Mouse (Mus musculus) forebrain, embryonic 12.5 days (tissue): Measurements from ENCODE around the gene Cryba4. TPM values are rescaled to one million over a fixed set of nuclear protein-coding genes. Genes with fewer than 3 reads are reported as not detected.

Experiments
- ATAC-seq: fragments of 200-750 bp; cut with Nextera tagmentation; 2 replicates; pipeline ENCODE4 v1.8.0; 2017; ENCODE audit warnings: moderate TSS enrichment; ENCODE audit not compliant: low FRiP score
- H3K27ac ChIP-seq: fragments of 300-500 bp; sonication (generic); 2 replicates; pipeline ENCODE4 v1.5.1; 2016; ENCODE audit warnings: mild to moderate bottlenecking
- H3K27me3 ChIP-seq: fragments of 300-500 bp; sonication (generic); 2 replicates; pipeline ENCODE4 v1.6.1; 2016; ENCODE audit warnings: mild to moderate bottlenecking
- H3K36me3 ChIP-seq: fragments of 300-500 bp; sonication (generic); replicated peaks from 2 replicates; pipeline ENCODE4 v1.6.1; 2016; ENCODE audit warnings: mild to moderate bottlenecking
- H3K4me1 ChIP-seq: fragments of 300-500 bp; sonication (generic); 2 replicates; pipeline ENCODE4 v1.6.1; 2016
- H3K4me2 ChIP-seq: fragments of 300-500 bp; sonication (generic); 2 replicates; pipeline ENCODE4 v1.6.1; 2016; ENCODE audit warnings: mild to moderate bottlenecking, moderate library complexity
- H3K4me3 ChIP-seq: fragments of 300-500 bp; sonication (generic); replicated peaks from 2 replicates; pipeline ENCODE4 v1.5.1; 2016; ENCODE audit warnings: mild to moderate bottlenecking
- H3K9ac ChIP-seq: fragments of 300-500 bp; sonication (generic); 2 replicates; pipeline ENCODE4 v1.6.1; 2016; ENCODE audit warnings: mild to moderate bottlenecking
- H3K9me3 ChIP-seq: fragments of 300-500 bp; sonication (generic); 2 replicates; pipeline ENCODE4 v1.6.1; 2016
- WGBS: fragments of 180-500 bp; shearing (Covaris S2); methylation state at CpG from one replicate; pipeline ENCODE4 v1.1.7; 2016; 5-methylcytosine and 5-hydroxymethylcytosine counted together
- polyA plus RNA-seq: library from polyadenylated mRNA; unstranded; fragments of >200 nt; fragmentation: Nextera tagmentation; extraction: Ambion mirVana; gene quantifications from 2 replicates; pipeline ENCODE4 v1.2.1, GENCODE M21; 2016

Gene Cryba4
- polyA plus RNA-seq, 1 experiment from 2014 or later: 1.2 TPM

DNA sequence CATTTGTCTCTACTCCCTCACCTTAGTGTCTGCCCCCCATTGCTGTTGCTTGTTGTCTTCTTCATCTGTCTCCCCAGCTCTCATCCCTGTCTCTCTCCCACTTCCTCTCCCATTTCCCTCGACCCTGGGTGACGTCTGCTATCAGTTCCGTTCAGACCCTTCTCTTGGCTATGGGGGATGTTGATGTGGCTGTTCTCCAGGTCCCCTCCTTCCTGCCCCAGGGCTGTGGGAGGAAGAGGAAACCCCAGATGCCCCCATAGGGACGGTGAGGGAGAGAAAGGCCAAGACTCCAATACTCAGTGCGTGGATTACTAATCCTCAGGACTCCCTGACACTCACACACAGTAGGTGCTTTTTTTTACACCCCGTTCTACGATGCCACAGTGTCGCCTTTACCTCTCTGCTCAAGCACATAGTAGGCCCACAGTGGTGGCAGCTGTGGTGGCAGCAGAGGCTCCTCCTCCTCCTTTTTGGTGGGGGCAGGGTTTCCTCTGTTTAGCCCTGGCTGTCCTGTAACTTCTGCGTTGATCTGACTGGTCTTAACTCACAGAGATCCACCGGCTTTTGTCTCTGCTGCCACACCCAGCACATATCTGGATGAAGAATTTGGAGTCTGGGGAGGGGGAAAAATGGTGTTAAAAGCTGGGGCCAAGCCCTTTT lies 31.4 kb upstream of the Cryba4 start:
- no peaks in the 10 kb centered on the region for H3K9me3 ChIP-seq
- H3K27me3 ChIP-seq: no peaks in the 10 kb centered on the region
- H3K4me3 ChIP-seq: no peak overlapping the region
- 79% methylated on average over 10 of the region's 10 CpGs for WGBS
- no peak for ATAC-seq
- H3K27ac ChIP-seq: no peak overlapping the region
- H3K4me1 ChIP-seq: peaks cover 31% of the 10 kb centered on the region
- H3K36me3 ChIP-seq: no peaks in the 10 kb centered on the region
- no peak overlapping the region for H3K4me2 ChIP-seq
- no peak overlapping the region for H3K9ac ChIP-seq

DNA sequence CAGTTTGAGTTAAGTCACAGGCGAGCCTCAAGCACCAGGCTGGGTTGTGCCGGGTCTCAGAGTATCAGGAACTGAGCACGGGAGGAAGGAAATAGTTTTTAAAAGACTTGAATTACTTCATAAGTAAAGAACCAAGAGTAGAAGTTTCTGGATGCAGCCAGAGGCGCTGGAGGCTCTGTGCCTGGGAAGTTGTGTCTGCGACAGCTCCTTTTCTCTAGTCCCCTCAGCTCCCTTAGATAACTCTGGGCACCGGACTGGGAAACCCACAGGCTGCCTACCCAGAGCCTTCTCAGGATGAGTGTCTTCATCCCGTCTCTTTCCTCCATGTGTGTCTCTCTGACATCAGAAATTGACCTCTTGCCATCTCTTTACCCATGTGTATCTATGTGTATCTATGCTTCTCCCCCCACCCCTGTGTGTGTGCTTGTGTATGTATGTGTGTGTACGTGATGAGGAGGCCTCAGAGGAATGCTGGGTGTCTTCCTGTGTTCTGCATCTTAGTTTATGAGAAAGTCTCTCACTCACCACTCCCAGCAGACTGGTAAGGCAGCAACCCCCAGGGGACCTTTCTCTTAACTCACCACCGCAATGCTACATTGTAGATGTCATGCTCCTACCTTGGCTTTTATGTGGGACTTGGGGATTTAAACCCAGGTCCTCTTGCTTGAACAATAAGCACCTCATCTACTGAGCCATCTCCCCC lies 30.6 kb upstream of the Cryba4 start:
- no peaks in the 10 kb centered on the region for H3K9me3 ChIP-seq
- no peak overlapping the region for H3K4me3 ChIP-seq
- peak overlapping the region; percentile 31; the same call in 1 of the 2 replicates for H3K27ac ChIP-seq
- H3K4me1 ChIP-seq: peaks cover 38% of the 10 kb centered on the region
- no peaks in the 10 kb centered on the region for H3K36me3 ChIP-seq
- H3K4me2 ChIP-seq: no peak overlapping the region
- no peak for ATAC-seq
- H3K9ac ChIP-seq: no peak overlapping the region
- H3K27me3 ChIP-seq: no peaks in the 10 kb centered on the region
- 73% methylated on average over 9 of the region's 9 CpGs for WGBS

DNA sequence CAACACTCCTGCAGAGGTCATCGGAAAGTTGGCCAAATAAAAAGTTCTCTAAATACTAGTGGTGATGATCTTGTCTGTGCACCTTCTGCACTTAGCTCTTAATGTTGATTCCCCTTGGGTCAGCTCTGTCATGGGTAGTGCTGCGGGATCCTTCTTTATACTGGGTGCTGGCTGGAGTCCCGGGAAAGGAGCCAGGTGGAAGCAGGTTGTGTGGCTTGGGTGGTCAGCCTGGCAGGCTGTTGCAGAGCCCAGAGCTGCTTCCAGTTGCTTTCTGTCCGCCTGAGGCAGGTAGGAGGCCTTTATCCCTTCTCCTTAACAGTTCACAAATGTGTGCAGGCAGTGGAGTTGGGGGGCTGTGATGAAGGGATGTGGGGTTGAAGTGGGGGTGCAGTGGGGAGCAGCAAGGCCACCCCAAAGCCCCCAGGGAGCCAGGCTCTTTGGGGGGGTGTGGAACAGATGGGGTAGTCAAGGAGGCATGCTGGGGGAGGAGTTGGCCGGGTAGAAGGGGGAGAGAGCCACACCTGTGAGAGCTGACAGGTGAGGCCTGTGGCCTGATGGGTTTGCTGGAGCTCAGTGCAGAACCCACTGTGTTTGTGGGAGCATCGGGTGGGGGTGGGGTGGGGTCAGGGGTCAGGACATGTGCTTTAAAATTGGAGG lies 29.9 kb upstream of the Cryba4 start:
- Histone ChIP-seq H3K9me3 (no peaks in the 10 kb centered on the region), H3K27ac (no peak overlapping the region), H3K4me3 (no peak overlapping the region), H3K36me3 (no peaks in the 10 kb centered on the region), H3K9ac (no peak overlapping the region), H3K4me2 (no peak overlapping the region), H3K4me1 (peaks cover 45% of the 10 kb centered on the region), H3K27me3 (no peaks in the 10 kb centered on the region)
- no peak for ATAC-seq
- WGBS: 71% methylated on average over 6 of the region's 6 CpGs

DNA sequence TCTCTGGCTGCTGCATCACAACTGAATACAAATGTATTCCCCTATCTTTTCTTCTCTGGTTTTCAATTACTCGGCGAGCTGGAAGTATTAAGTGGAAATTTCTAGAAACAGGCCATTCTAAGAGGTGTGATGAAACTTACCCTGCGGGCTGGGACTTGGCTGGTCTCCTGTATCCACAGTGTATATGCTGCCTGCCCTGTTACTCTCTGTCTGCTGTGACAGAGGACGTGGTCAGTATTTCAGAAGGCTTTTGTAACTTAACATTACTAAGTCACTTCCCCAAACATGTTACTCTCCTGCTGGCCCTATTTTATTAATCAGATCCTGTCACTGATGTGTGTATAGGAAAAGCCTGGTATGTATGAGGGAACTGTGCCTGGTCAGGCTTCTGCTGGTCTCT lies 29.4 kb upstream of the Cryba4 start:
- H3K9me3 ChIP-seq: no peaks in the 10 kb centered on the region
- peaks cover 49% of the 10 kb centered on the region for H3K4me1 ChIP-seq
- H3K4me2 ChIP-seq: no peak overlapping the region
- H3K36me3 ChIP-seq: no peaks in the 10 kb centered on the region
- no peak overlapping the region for H3K9ac ChIP-seq
- 83% methylated on average over 4 of the region's 4 CpGs for WGBS
- ATAC-seq: no peak
- H3K27me3 ChIP-seq: no peaks in the 10 kb centered on the region
- H3K4me3 ChIP-seq: no peak overlapping the region
- H3K27ac ChIP-seq: peak overlapping the region; percentile 25; the same call in 1 of the 2 replicates

DNA sequence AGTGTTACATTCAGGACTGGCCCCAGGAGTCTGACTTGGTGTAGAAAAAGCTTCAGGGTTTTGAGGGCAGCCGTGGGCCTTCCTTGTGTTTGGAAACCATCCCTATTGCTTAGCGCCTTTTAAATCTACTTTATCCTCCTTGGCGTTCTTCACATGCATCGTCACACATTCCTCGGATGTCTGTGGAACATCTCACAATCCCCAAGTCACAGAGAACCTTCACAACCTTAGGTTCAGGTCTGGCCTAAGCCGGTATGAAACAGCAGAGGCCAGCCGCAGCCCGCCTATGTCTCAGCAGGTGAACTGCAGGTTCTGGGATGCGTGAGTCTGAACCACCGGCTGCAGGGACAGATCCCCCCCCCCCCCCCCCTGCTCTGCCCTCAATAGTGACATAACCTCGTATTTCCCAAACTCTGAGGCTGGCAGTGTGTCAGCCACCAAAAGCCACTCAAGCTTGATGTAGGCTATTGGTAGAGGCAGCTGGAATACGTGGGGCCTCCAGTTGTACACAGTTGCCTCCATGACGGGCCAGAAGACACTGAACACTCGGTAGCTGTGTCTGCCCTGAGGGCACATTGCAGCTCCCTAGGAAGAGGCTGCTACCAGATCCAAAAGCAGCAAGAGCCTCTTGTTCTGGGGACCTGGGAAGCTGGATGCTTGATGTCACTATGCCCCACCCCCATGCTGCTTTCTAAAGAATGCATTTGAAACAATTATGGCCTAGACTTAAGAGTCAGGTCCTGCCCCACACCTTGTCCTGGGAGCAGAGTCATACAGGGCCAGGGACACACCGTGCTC lies 28.7 kb upstream of the Cryba4 start:
- no peak overlapping the region for H3K4me2 ChIP-seq
- ATAC-seq: no peak
- H3K4me1 ChIP-seq: peaks cover 49% of the 10 kb centered on the region
- H3K9me3 ChIP-seq: no peaks in the 10 kb centered on the region
- H3K27me3 ChIP-seq: no peaks in the 10 kb centered on the region
- H3K4me3 ChIP-seq: no peak overlapping the region
- 54% methylated on average over 15 of the region's 15 CpGs for WGBS
- no peak overlapping the region for H3K9ac ChIP-seq
- H3K36me3 ChIP-seq: no peaks in the 10 kb centered on the region
- H3K27ac ChIP-seq: peak overlapping the region; percentile 25; the same call in 1 of the 2 replicates

DNA sequence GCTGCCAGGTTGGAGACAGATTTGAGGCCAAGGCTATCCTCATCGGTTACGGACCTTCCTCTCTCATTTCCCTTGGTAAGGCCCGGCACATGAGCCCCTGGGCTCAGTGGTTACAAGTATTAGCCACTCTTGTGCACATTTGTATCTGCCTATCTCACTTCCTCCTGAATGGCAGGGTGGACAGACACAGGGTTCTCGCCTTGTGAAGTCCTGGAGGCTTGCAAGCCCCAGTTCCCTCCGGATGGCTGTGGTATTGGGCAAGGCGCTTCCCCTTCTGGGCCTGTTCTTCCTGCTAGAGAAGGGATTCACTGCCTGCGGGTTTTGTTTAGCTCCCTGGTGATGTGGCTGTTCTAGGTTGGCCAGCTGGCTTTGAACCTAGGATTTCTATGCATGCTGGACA lies 27.8 kb upstream of the Cryba4 start:
- Histone ChIP-seq H3K4me2 (0 out of 2 replicates have a peak overlapping the region, but pooled peaks have one; percentile 11), H3K27me3 (no peaks in the 10 kb centered on the region), H3K9ac (no peak overlapping the region), H3K4me1 (peaks cover 55% of the 10 kb centered on the region), H3K27ac (no peak overlapping the region), H3K9me3 (no peaks in the 10 kb centered on the region), H3K4me3 (no peak overlapping the region), H3K36me3 (no peaks in the 10 kb centered on the region)
- 84% methylated on average over 7 of the region's 7 CpGs for WGBS
- ATAC-seq: no peak

DNA sequence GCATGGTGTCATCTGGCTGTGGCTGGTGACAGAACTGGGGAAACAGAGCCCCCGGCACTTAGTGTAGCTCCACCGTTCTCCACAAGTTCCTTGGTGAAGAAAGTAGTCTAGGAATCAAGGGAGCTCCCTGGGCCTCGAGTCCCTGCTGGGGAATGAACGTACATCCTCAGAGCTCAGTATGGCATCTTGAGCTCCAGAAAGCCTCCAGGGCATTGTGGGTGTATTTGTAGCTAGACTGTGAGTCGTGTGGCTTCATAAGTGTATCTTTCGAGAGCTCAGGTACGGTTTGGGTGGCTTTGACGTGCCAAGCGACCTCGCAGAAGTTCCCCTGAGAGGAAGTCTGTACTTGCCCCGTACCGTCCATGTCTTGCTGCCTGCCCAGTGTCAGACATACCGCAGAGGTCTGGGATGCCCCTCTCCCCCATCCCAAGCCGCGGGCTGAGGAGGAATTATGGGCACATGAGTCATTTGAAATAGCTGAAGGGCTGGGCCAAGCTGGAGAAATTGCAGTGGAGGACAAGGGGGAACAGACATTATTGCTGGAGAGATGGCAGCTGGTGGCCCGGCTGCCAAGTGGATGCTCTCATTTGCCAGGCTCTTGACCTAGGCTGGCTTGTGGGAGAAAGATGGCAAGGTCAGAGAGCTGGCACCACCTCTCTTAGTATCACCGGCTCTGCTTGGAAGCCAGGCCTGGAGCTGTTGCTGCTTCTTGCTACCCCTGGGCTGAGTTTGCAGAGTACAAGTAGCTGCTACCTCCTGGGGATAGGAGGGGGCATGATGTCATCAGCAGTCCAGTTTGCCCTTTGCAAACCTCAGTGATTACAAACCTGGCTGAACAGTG lies 27.1 kb upstream of the Cryba4 start:
- Histone ChIP-seq H3K27me3 (peaks cover 6% of the 10 kb centered on the region; the same call in 1 of the 2 replicates), H3K36me3 (no peaks in the 10 kb centered on the region), H3K9ac (no peak overlapping the region), H3K4me1 (peaks cover 55% of the 10 kb centered on the region), H3K9me3 (no peaks in the 10 kb centered on the region), H3K4me3 (no peak overlapping the region), H3K27ac (no peak overlapping the region), H3K4me2 (peak overlapping the region; percentile 11; the same call in 1 of the 2 replicates)
- ATAC-seq: no peak
- 94% methylated on average over 17 of the region's 17 CpGs for WGBS

DNA sequence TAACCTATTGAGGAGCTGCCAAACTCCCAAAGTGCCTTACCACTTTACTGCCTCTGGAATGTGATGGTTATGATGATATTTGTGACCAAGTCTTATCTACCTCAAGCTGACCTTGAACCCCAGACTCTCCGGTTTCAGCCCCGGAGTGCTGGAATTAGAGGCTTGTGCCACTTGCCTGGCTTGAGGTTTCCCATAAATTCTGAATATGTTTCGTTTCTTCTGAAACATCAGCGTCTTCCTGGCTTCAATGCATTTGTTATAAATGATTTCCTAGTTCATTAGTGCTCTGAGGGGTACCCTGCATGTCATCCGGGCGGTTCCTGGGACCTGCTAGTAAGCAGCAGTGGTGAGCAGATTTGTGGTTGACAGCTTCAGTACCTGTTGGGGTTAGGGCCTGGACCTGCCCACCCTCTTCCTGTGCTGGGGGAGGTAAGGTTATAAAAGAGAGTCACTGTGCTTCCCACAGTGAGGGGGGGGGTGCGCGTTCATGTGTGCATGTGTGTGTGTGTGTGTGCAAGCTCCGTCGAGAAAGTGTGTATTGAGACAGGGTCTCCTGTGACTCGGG lies 25.7 kb upstream of the Cryba4 start:
- ATAC-seq: no peak
- Histone ChIP-seq H3K4me2 (peak overlapping the region; percentile 88; the same call in 1 of the 2 replicates), H3K4me3 (no peak overlapping the region), H3K36me3 (no peaks in the 10 kb centered on the region), H3K4me1 (peaks cover 55% of the 10 kb centered on the region), H3K27me3 (peaks cover 7% of the 10 kb centered on the region; the same call in 1 of the 2 replicates), H3K9ac (no peak overlapping the region), H3K9me3 (no peaks in the 10 kb centered on the region), H3K27ac (no peak overlapping the region)
- 90% methylated on average over 11 of the region's 11 CpGs for WGBS

DNA sequence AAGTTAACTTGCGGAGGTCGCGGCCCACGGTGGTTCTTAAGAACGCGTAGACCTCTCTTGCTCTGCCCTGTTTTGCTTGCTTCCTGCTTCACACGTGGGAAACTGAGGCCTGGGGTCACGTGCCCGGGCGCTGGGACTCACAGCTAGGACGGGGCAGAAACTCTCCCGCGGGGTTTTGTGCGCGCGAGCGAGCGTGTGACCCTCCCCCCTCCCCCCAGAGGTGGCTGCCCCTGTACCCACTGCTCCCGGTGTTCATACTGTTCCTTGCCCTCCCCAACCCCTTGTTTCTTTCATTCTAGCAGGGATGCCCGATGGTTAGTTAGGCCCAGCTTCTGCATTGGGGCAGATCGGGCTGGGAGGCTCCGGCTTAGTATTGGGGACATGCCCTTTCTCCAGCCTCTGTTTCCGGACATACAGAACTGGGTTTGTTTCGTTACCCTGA lies 24.6 kb upstream of the Cryba4 start:
- peaks cover 53% of the 10 kb centered on the region for H3K4me1 ChIP-seq
- H3K27me3 ChIP-seq: peaks cover 7% of the 10 kb centered on the region; the same call in 1 of the 2 replicates
- H3K4me3 ChIP-seq: peak overlapping the region; percentile 76
- peak overlapping the region; percentile 50; the same call in 1 of the 2 replicates for H3K27ac ChIP-seq
- H3K9me3 ChIP-seq: no peaks in the 10 kb centered on the region
- ATAC-seq: peak; percentile 24
- WGBS: under 1% methylated on average over 24 of the region's 24 CpGs
- H3K9ac ChIP-seq: peak overlapping the region; percentile 77
- H3K36me3 ChIP-seq: no peaks in the 10 kb centered on the region
- peak overlapping the region; percentile 88 for H3K4me2 ChIP-seq

DNA sequence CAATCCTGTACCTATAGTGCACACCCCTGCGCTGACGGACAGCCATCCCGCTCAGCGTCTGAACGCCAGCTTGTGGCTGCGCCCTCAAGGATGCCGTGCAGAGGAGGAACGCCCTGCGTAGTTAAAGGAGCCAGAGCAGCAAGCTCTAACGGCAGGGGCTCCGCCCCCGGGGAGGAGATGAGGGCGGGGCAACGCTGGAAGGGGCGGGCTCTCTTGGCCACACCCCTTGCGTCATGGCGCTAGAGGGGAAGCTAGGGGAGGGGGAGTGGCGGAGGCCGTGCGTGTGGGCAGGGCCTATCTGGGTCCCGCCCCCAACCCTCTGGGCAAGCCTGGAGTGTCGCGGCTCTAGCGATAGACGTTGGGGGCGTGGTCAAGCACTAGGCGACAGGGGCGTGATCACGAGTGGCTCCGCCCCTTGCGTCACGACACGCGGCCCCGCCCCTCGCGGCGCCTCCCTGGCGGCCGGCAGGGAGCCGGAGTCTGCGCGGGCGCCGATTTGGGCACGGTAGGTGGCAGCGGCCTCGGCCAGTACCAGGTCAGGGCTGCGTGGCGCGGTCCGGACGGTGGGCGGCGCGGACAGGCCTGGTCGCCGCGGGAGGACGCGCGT lies 24.1 kb upstream of the Cryba4 start, which contains the start of gene Tpst2:
Tpst2 (plus strand) TSS at position 425 of the 607 bp plus-strand sequence.
- H3K9me3 ChIP-seq: no peaks in the 10 kb centered on the region
- under 1% methylated on average over 49 of the region's 62 CpGs for WGBS
- peaks cover 7% of the 10 kb centered on the region; the same call in 1 of the 2 replicates for H3K27me3 ChIP-seq
- peak within 1 kb of the TSS; percentile 88 for H3K4me2 ChIP-seq
- peak within 1 kb of the TSS; percentile 77 for H3K9ac ChIP-seq
- H3K27ac ChIP-seq: peak within 1 kb of the TSS; percentile 71
- peaks cover 51% of the 10 kb centered on the region for H3K4me1 ChIP-seq
- peak; percentile 96 for ATAC-seq
- H3K4me3 ChIP-seq: peak within 1 kb of the TSS; percentile 76
- no peaks in the 10 kb centered on the region for H3K36me3 ChIP-seq
